Mouse (Mus musculus): ENCODE results near the gene Ror2.

DNA sequence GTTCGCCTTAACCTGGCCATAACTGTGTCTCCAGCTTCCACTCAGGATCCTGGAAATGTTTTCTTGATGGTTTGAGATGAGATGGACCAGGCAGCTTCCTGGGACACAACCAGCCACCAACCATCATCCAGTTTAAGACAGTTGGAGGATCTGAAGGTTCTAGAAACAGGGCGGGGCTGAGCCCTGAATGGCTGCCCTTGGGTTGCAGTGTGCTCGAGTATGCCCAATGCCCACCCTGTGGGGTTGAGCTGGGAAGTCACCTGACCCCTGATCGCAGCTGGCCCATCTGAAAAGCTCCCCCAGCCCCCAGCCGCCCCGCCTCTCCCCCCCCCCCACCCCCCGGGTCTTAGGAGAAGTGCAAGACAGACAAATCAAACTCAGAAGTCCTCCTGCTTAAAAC is 89.2 kb downstream of the Ror2 start:
- TF ChIP-seq CTCF (IDR thresholded peaks at IDR 0.05; ENCODE audit: low read depth) (no peak), EP300 (optimal IDR thresholded peaks at IDR 0.05) (no peak)
